Mouse (Mus musculus): ENCODE results near the gene Sult1c1. TPM values are rescaled to one million over a fixed set of nuclear protein-coding genes. Genes with fewer than 3 reads are reported as not detected.
"Not testable (repeated sequence)": the region's sequence is repeated elsewhere in the genome, so short reads cannot be mapped to it uniquely, and the experiment has no call there.

The Sult1c1 gene
- total RNA-seq (2022), result not detected

DNA sequence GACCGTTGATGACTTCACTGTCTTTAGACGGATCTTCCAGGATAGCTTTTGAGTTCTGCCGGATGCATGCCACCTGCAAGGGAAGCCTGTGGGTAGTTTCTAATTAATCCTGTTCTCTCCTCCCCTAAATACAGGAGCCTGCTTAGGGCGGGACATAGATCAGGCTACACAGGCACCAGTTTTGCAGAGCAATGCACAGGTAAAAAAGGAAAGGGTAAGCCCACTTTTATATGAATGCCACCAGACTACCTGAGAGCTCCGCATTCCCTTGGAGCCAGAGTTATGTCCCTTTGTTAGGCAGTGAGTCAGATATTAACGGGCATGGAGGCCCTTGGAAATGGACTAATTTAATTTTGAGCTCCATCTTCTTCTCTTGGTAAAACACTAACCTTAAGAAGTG, at the start of gene Sult1c1:
Sult1c1 (minus strand) TSS at position 101 of the 400 bp plus-strand sequence.
- DNase-seq, result no peak

DNA sequence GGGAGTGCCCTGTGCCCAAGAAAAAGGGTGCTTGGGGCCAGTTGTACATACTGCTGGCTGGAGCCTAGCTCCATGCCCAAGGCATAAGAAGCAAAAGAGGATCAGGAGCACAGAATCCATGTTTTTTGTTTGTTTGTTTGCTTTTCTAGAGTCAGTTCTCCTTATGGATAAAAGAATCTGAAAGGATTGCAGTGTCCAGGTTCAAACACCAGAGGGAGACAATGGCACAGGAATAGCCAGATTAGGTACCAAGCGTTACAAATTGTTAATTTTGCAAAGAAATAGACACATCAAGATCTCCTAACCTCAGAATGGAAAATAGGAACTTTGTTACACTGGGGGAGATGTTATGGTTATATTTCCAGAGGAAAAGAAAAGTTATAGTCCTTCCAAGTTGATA, 23.7 kb upstream of the Sult1c1 start:
- DNase-seq, result no peak

DNA sequence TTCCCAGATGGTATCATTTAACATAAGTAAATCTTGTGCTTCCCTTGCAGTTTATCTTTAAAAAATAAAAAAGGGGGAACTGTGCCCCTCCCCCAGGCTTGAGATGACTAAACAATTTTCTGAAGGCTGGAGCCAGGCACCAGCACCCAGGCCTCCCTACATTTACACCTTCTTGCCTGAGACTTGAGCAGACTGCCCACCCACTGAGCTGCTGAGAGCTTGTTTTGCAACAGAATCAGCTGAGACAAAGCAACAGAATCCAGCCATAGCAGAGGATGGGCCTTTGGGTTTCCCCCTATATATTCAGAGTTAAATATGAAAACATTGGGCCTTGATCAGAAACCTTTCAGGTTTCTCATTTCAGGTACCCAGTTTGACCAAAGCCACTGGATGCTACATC, 20.7 kb upstream of the Sult1c1 start:
- DNase-seq, result no peak

DNA sequence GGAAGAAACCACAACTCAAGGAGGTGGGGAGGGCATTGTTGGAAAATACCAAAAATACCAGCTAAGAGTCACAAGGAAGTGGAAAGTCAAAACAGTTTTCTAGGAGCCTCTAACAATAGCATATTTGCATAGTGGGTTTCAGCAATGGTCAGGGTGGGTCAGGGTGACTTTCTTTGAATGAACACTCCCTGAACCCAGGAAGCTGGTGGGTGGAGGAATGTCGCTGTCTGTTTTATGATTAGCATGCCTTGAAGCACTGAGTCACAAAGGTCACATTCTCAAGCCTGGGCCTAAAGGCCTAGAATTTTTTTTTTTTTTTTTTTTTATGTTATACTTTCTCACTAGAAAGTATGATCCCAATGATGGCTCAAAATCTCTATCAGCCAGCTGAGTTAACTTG, 20.1 kb upstream of the Sult1c1 start:
- DNase-seq, result not testable (repeated sequence)

DNA sequence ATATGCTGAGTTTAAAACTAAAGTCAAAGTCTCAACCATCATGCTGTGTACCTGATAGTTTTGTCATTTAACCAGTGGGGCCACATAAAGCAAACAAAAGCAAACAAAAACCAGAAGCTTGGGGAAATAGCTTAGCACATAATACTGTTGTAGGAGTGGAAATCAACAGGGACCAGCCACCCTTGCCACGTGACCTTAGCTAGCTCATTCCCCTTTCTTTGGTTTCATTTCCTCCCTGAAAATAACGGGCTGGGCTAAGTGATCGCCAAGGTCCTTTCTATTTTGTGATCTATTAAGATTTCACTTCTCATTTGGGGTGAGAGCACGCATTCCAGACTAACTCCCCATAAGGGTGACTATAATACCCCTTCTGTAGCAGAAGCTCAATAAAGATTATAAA, 13.0 kb upstream of the Sult1c1 start:
- DNase-seq, result no peak

DNA sequence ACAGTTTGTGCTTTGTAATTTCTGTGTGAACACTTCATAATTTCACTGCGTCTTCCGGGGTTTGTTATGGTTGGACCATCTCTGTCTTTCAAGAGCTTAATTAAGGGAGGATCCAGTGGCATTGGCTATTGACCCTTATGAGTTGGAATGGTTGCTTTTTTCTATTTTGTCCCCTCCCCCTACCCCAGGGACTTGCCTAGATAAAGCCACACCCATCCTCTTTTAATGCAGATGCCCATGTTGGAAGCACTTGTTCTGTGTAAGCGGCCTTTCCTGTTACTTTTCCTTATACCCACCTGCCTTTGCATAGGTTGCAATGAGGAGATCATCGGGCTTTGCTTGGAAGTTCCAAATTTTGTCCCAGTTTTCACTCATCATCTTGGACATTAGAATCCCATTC, 16.9 kb downstream of the Sult1c1 start:
- DNase-seq, result no peak

DNA sequence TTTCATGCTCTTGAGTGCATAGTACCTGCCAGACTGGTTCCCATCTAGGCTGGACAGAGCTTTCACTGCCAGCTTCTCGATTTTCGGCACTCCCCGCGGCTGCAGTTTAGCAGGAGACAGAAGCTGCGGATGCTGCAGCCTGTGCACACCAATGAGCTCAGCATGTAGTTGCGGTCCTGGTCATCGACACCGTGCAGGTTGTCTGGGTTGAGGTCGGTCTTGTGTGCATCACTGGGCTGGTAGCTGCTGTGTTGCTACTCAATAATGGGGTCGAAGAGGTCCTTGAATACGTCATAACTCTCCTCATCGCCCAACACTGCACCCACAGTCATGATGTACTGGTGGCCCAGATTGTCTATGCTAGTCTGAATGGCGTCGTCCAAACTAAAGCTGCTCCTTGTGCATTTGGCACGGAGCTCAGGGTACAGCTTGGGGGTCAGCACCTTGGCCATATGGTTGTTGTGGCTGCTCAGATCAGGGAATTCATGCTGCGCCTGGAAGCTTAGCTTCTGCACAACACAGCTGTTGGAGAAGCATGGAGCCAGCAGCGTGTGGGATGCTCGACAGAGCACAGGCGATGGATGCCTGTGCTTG, 48.8 kb downstream of the Sult1c1 start:
- no peak for DNase-seq

DNA sequence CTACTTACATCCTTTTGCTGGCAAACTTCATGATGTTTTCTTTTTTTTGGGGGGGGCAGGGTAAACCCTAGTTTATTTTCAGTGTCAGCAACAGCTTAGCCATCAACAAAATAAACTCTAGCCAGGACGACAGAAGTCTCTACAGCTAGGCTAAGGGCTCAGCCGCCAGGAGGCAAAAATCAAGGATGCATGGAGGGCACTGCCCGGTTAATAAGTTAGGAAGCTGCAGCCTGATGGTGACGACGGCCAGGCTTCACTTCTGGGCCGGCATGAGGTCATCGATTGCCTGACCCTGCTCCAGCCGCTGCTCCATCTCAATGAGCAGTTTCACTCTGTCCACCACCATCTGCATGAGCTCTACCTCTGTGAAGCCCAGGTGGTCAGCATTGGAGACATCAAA, 49.7 kb downstream of the Sult1c1 start:
- no peak for DNase-seq

Other genes with a start within 250 kb of the Sult1c1 start
- gene Sult1c2, start 144.3 kb downstream of the Sult1c1 start, total RNA-seq (2022), result under 1 TPM in 3 of 4 experiments, not detected in 1; 0.14 to 0.35 (median 0.22) TPM

Data from adrenal gland, adult 8-10 months (tissue).